Mouse (Mus musculus) CD4-positive, CD25-positive, alpha-beta regulatory T cell, adult 2 months (primary cell): ENCODE measurements at regions not wholly inside any gene's neighbourhood (a gene's known extent, or its start where the extent isn't known, plus 50 kb on each side); places are given as distances from the start of the nearest gene placed in this dataset.

Experiments used
- DNase-seq: peaks from one replicate; pipeline ENCODE4 v3.0.0-alpha.2; 2012; ENCODE audit warnings: low read depth, low spot score

- no peak for DNase-seq
Measured at GRCm38 (mm10) chr5:119944371-119944770, 111.9 kb downstream of the Tbx5 start.

DNA sequence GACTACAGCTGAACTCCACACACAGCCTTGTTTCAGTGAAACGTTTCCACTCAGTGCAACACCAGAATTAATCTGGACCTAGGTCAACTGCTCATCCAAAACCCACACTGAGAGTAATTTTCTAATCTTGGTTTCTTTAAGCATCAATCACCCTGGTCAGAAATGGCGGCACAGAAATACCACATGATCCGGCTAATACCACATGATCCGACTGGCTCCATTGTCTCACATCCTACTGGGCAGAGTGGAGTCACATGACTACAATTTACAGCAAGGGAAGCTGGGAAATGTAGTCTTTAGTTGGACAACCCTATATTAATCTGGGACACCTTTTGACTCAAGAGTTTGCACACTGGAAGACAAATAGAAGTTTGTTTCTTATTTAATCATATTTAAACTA, 115.9 kb downstream of the Tbx5 start:
- DNase-seq = no peak

- DNase-seq = no peak
Measured at GRCm38 (mm10) chr5:119952085-119952484, 119.6 kb downstream of the Tbx5 start.

GRCm38 (mm10) chr5:119953189-119953588, 120.7 kb downstream of the Tbx5 start:
- DNase-seq = no peak

- no peak for DNase-seq
Measured at GRCm38 (mm10) chr5:119953811-119954566, 121.5 kb downstream of the Tbx5 start.

DNA sequence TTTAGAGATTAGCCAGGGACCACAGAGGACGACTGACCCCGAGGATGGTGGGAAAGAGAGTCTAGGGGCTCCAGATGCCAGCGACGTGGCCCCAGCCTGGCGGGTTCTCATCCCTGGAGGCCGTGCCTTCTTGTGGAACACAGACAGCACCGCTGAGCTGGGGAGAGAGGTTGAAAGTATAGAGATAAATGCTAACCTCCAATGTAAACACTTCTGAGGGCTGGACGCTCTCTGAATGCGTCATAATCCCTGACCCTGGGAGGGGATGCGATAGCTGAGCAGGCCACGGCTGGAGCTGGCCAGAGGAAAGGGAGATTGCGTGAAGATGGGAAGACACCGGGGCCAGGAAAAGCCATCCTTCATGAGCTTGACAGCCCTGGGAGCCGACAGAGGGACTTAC, 126.5 kb downstream of the Tbx5 start:
- no peak for DNase-seq

DNA sequence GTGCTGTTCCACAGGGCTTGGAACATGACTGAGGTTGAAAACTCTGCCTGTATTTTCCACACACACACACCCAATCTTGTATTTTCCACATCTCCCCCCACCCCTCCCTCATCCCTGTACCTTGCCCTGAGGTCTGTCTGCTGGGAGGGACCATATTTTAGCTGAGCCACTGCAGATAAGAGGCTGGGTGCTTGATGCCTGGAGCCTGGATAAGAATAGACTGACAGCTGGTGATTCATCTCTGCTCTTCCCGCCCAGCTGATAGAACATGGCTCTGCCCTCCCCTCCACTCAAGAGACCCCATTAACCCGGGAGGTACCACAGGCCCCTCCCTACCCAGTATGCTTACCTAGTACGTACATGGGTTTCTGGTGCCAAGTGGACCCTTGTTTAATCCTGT, 132.3 kb downstream of the Tbx5 start:
- no peak for DNase-seq

DNA sequence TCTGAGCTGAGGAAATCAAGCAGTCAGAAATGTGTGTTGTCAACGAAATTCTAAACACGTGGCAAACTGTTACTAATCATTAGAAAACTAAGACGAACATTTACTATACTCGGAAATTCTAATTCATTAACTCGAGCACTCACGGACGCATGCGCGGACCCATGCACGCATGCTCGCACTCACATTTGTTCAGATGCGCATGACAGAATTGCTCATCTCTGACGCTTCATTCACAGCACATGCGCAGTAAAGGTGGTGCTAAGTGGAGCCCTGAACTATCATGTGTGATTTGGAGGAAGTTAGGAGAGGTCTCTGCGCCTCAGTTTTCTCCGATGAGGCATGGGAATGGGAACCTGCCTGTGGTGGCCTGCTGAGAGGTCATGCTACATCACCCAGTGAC, 138.8 kb downstream of the Tbx5 start:
- no peak for DNase-seq

GRCm38 (mm10) chr5:119972802-119973437, 140.5 kb downstream of the Tbx5 start:
- peak; percentile 11 for DNase-seq

- DNase-seq = no peak
Measured at GRCm38 (mm10) chr5:119978096-119978715, 138.1 kb upstream of the Rbm19 start.

DNA sequence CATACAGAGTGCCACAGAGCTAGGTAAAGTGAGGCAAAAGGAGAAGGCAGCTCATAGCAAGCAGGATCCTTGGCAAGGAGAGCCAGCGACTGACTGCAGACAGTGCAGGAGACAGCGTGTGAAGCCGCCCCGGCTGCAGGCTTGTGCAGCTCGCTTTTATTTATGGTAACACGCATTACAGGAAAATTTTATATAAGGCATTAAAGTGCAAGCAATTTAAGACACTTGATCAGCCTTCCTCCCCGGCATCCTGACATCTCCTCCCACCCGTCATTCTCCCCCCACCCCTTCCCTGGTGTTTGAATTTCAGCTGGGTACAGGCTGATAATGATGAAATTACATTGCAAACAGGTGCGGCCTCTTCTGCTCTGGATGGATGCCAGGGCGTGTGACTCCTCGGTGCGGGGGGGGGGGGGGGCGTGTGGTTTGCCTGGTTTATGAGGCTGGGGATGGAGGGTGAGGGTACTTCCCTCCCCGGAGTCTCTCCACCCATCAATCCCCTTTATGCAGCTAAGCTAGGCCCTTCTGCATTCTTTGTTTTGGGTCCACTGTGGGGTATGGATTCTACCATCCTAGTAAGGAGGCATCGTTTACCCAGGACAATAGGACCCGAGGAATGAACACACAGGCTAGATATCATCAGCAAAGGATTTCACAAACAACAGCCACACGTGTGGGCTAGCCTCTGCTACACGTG, 135.0 kb upstream of the Rbm19 start:
- no peak for DNase-seq

GRCm38 (mm10) chr5:119984206-119984605, 132.1 kb upstream of the Rbm19 start:
- no peak for DNase-seq

DNA sequence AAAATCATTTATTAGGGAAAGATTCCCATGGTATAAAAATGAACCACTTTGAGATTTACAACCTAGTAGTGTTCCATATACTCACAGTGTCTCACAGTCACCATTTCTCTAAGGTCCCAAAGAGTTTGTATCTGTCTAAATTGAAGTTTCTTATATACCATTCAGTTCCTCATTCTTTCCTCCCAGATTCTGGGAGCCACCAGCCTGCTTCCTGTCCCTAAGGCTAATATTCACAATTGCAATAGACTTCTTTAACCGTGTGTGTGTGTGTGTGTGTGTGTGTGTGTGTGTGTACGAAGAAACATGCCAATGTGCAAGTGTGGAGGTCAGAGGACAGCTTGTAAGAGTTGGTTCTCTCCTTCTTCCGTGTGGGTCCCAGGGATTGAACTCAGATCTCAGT, 124.1 kb upstream of the Rbm19 start:
- no peak for DNase-seq

DNA sequence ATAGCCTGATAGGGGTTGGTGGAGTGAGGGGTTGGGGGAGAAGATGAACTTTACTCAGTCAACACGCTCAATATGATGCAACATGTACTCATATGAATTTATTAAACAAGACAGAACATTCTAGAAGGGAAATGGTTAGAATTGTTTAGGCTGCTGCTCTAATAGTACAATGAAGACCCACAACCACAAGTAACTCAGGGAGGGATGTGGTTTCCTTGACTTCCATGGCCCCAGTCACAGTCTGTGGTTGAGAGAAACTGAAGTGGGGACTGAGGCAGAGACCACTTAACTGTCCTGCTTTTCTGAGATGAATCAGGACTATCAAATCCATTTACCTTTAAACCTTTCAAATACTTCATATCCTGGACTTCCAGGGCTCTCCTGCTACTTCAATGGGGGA, 120.5 kb upstream of the Rbm19 start:
- no peak for DNase-seq

DNA sequence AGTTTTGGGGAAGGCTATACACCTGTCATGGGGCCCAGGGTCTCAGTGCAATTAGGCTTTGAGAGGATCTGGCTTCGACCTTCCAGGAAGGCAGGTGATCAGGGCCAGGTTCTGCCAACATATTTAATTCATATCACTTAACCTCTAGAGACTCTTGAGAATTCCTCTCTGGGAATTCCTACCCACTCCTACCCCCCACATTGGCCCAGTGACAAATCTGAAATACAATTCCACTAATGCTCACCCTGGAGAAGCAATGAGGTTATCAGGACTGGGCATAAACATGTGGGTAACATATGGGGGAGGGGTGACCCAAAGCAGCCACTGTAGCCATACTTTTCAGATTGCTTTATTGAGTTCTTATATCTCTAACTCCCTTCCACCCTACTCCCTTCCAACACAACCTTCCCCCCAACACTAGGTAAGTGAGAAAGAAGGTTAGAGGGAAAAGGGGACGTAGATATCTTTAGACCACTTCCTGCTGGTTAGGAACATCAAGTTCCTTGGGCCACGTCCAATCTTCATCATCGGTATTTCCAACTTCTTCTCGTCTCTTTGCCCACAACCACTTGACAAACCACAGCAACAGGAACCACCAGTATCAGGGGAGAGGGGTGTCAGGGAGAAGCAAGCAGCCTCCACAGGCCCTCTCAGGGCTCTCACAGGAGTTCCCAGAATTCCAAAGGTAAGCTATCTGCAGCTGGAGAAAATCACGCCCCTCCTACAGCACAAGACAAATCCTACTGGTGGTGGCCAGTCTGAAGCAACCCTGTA, 110.4 kb upstream of the Rbm19 start:
- no peak for DNase-seq

DNA sequence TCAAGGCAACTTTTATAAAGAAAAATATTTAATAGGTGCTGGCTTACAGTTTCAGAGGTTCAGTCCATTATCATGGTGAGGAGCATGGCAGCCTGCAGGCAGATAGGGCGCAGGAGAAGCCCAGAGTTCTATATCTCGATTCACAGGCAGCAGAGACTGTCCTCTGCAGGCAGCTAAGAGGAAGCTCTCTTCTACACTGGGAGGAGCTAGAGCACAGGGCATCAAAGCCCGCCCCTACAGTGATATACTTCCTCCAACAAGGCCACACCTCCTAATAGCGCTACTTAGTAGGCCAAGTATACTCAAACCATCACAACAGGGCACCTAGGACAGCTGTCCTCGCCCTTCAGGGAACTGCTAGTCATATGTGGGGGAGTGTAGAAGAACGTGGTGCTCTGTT, 108.5 kb upstream of the Rbm19 start:
- no peak for DNase-seq

- no peak for DNase-seq
Measured at GRCm38 (mm10) chr5:120008306-120008705, 108.0 kb upstream of the Rbm19 start.

- no peak for DNase-seq
Measured at GRCm38 (mm10) chr5:120015417-120015816, 100.8 kb upstream of the Rbm19 start.

GRCm38 (mm10) chr5:120018126-120018525, 98.1 kb upstream of the Rbm19 start:
- no peak for DNase-seq

GRCm38 (mm10) chr5:120020748-120021147, 95.5 kb upstream of the Rbm19 start:
- DNase-seq = no peak

DNA sequence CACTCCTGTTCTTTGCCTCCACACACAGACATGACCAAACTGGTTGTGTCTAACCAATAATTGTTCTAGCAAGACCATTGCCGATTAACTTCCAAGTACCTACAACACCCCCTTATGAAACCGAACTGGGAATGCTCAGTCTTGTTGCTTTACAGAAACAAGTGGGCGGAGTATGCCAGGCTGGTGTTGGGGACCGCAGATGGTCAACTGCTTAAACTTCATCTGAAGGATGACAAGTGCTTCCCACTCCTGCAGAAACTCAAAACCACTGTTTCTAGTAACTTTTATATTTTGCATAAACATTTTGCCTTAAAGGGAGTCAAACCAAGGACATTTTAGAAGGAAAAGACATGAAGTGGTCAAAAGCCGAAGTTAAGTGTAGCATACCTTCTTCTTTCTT, 94.0 kb upstream of the Rbm19 start:
- no peak for DNase-seq

DNA sequence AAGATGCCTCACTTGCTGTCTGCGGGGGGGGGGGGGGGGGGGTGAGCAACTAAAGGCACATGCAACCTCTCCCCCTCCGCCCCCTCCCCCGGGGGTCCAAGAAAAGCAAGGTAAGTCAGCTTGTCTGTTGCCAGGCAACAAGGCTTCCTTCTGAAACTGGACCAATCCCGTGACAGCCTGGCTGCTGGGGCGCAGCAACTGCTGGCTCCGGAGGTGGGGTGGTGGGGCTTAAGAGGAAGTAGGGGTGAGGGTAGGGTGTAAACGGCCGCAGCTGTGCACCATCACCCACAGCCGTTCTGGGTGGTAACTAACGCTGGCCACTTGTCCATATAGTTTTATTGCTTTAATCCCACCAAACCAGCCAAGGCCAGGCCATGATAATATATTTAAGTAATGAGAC, 92.2 kb upstream of the Rbm19 start:
- peak; percentile 18 for DNase-seq
